Mouse (Mus musculus): ENCODE measurements around the gene Magohb. TPM values are rescaled to one million over a fixed set of nuclear protein-coding genes. Genes with fewer than 3 reads are reported as not detected.

The Magohb gene
- polyA plus RNA-seq, 1 experiment from 2014 or later = 49.0 TPM

Other genes with a start within 250 kb of the Magohb start
- not detected in 2 replicates for gene Klra2, start 45.9 kb downstream of the Magohb start, polyA plus RNA-seq (2016; fragmentation: Nextera tagmentation; extraction: Ambion mirVana)
- gene Styk1, start 60.4 kb upstream of the Magohb start, polyA plus RNA-seq (2016; fragmentation: Nextera tagmentation; extraction: Ambion mirVana) = 1.5 and 2.2 TPM in 2 replicates
- 24.6 and 26.4 TPM in 2 replicates for gene Ybx3, start 95.2 kb upstream of the Magohb start, polyA plus RNA-seq (2016; fragmentation: Nextera tagmentation; extraction: Ambion mirVana)
- gene 5430401F13Rik, start 193.2 kb upstream of the Magohb start, polyA plus RNA-seq (2016; fragmentation: Nextera tagmentation; extraction: Ambion mirVana) = not detected in 2 replicates
- gene Gm6619, start 193.2 kb upstream of the Magohb start, polyA plus RNA-seq (2016; fragmentation: Nextera tagmentation; extraction: Ambion mirVana) = 0.43 TPM in 1 of 2 replicates, not detected in the other

Data from hindbrain, embryonic 12.5 days (tissue).